Mouse (Mus musculus) gastrocnemius, adult 2 months (tissue): ENCODE results near the gene Gab1. TPM values are rescaled to one million over a fixed set of nuclear protein-coding genes. Genes with fewer than 3 reads are reported as not detected.

Experiments
- DNase-seq: peaks from one replicate; pipeline ENCODE4 v3.0.0; 2022
- H3K27ac ChIP-seq: fragments of 200-600 bp; 2 replicates; pipeline ENCODE4 v1.8.1; 2022; ENCODE audit warnings: mild to moderate bottlenecking
- H3K4me3 ChIP-seq: fragments of 200-600 bp; 2 replicates; pipeline ENCODE4 v1.8.1; 2022; ENCODE audit warnings: mild to moderate bottlenecking, moderate library complexity
- CTCF ChIP-seq: fragments of 200-600 bp; IDR thresholded peaks from 2 replicates; pipeline ENCODE4 v1.8.1; 2022; ENCODE audit warnings: antibody characterized with exemption, mild to moderate bottlenecking, moderate library complexity
- intact Hi-C: fragments of 180-260 bp; cut with DNase I; formaldehyde crosslinking; loops from one replicate; pipeline ENCODE4 v1.15.1; 2025
- long read RNA-seq, 2 experiments: library from polyadenylated mRNA; stranded (forward); transcript quantifications; one replicate each; pipeline ENCODE4 v2.0.0; 2021
- total RNA-seq, 2 experiments: library from RNA; stranded (reverse); gene quantifications; 2 replicates each; pipeline ENCODE4 v1.2.3; 2021

Gene Gab1
- total RNA-seq: 10 to 100 TPM; 11.7 to 14.3 TPM
- long read RNA-seq, experiment 1, full-length matches to known transcripts: 9 of 13 reads
- long read RNA-seq, experiment 1, partial matches to known transcripts: 1 of 13 reads
- long read RNA-seq, experiment 1, other reads (novel, unspliced or antisense): 3 of 13 reads
- long read RNA-seq, experiment 2, full-length matches to known transcripts: 6 of 14 reads
- long read RNA-seq, experiment 2, partial matches to known transcripts: 3 of 14 reads
- long read RNA-seq, experiment 2, other reads (novel, unspliced or antisense): 5 of 14 reads

DNA sequence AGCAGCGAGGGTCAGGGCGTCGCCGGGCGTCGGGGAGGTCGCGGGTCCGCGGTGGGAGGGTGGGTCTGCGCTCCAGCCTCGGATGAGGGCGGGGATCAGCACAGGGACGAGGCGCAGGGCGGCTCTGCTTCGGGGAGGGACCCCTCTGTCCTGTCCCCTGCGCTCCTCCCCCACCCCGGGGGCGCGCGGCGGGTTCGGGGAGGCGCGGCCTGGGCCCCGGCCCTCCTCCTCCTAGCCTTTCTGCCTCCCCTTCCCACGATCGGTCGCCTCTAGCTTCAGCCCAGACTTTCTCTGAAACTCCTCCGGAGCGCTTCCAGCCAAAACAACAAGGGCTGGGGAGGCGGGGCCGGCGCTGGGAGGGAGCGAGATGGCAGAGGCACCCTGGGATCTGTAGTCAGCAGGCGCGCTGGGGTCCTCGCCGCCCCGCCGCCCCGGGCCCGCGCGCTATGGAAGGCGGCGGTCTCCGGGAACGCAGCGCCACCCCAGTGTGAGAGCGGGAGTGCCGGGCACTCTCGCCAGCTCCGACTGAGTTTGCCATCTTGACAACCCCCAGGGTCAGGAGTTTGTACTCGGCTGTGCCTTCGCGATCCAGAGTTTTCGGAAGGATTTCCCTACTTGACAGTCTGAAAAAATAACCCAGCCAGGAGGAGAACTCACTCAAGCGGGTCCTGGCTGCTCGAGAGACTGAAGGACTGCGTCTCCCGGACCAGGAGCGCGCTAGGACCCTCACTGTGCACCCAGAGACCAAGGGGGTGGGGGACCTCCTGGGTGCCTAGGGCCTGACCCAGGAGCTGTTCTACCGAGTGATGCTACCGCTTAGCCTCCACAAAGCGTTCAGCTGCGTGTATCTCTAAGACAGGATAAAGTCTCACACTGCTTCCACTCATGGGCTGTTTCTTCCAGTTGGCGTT lies at the start of gene Gab1:
Gene Gab1, minus strand, starts transcription at position 324 of the 911 bp plus-strand sequence.
- TF ChIP-seq CTCF: peak; percentile 67
- intact Hi-C loops: loop anchor here (5.0 kb wide), 1 partner anchor 92 kb away; no protein-coding TSS in a partner anchor
- DNase-seq: peak; percentile 94
- H3K4me3 ChIP-seq: peak within 1 kb of the TSS; percentile 93
- peak within 1 kb of the TSS; percentile 97 for H3K27ac ChIP-seq

GRCm38 (mm10) chr8:80928770-80929169 lies 48.5 kb upstream of the Gab1 start:
- no peak overlapping the region for H3K27ac ChIP-seq
- intact Hi-C loops: no loop called here
- TF ChIP-seq CTCF: no peak

DNA sequence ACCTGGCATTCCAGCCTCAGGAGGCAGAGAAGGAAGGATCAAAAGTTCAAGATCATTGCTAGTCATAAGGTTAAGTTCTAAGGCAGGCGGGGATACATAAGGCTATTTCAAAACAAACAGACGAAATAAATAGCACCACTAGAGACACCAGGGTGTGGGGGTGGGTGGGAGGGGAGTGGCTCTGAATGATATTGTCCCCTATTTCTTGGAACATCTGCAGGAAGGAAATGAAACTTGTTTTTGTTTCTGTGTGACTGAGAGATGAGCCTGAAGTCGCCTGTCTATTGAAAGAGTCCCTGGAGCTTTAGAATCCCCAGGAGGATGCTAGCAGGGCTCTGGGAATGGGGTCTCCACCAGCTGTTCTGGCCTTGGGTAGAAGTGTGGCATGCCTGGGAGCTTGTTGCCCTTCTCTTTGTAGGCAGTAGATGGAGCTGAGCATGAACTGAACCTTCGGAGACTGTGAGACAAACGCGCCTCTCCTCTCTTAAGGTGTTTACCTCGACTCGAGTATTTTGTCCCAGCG lies 43.5 kb upstream of the Gab1 start:
- TF ChIP-seq CTCF: no peak
- intact Hi-C loops: no loop called here
- no peak overlapping the region; the same call in 1 of the 2 replicates for H3K27ac ChIP-seq
- no peak overlapping the region for H3K4me3 ChIP-seq
- DNase-seq: no peak

More at GRCm38 (mm10) chr8:80928770-80929169, 48.5 kb upstream of the Gab1 start:
- no peak for DNase-seq
- H3K4me3 ChIP-seq: no peak overlapping the region

GRCm38 (mm10) chr8:80922642-80923041 lies 42.3 kb upstream of the Gab1 start:
- intact Hi-C loops: no loop called here

GRCm38 (mm10) chr8:80919130-80919529 lies 38.8 kb upstream of the Gab1 start:
- Histone ChIP-seq H3K27ac (no peak overlapping the region), H3K4me3 (no peak overlapping the region)
- intact Hi-C loops: no loop called here
- TF ChIP-seq CTCF: no peak
- no peak for DNase-seq

More at GRCm38 (mm10) chr8:80922642-80923041, 42.3 kb upstream of the Gab1 start:
- no peak for TF ChIP-seq CTCF
- Histone ChIP-seq H3K4me3 (no peak overlapping the region), H3K27ac (peak overlapping the region; percentile 58; the same call in 1 of the 2 replicates)
- peak; percentile 86 for DNase-seq

DNA sequence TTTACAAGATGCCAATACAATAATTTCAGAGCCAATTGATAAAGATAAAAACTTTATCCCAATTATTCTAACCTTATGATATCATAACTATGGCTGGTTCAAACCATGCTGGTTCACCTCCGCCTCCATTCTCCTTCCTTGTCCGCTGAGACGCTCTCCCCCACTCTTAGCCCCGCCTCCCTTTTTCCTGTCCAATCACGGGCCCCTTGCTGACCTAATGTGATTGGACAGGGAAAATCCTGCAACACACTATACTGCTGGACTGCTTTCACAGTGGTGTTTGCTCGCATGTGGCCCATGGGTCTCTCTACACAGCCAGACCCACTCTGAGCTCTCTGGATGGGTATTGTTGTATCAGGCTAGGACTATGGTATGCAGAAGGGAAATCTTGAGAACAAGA lies 38.2 kb upstream of the Gab1 start:
- no peak for DNase-seq
- Histone ChIP-seq H3K27ac (no peak overlapping the region), H3K4me3 (no peak overlapping the region)
- no peak for TF ChIP-seq CTCF
- intact Hi-C loops: no loop called here

DNA sequence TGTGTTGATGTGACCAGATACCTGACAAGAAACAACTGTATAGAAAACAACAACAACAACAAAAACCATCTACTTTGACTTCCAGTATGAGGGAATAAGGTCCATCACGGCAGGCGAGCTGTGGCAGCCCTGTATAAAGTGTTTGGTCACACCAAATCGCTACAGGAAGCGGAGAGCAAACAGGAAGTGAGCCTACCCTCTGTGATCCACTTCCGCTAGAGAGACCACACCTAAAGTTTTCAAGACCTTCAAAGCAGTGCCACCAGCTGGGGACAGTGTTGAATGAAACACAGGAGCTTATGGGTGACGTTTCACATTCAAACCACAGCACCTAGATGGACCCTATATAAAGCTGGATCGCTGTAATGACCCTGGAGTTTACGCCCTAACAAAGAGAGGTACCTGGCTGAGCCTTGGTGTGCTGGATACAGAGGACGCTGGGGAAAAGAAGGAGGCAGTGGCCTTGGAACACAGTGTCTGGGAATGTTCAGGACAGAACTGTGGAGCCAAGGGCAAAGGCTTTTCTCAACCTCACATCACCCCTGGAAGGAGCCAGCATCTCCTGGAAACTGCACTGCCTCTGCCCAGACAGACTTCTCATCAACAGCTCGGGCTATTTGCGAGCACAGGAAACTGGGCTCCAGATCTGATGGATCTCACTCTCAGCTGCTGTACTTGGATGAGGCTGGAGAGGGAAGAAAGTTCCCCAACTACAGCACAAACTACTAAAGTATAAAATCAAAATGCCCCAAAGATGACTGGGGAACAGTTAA lies 36.3 kb upstream of the Gab1 start:
- intact Hi-C loops: no loop called here
- Histone ChIP-seq H3K4me3 (no peak overlapping the region), H3K27ac (peak overlapping the region; percentile 28; the same call in 1 of the 2 replicates)
- no peak for TF ChIP-seq CTCF
- DNase-seq: peak; percentile 57

DNA sequence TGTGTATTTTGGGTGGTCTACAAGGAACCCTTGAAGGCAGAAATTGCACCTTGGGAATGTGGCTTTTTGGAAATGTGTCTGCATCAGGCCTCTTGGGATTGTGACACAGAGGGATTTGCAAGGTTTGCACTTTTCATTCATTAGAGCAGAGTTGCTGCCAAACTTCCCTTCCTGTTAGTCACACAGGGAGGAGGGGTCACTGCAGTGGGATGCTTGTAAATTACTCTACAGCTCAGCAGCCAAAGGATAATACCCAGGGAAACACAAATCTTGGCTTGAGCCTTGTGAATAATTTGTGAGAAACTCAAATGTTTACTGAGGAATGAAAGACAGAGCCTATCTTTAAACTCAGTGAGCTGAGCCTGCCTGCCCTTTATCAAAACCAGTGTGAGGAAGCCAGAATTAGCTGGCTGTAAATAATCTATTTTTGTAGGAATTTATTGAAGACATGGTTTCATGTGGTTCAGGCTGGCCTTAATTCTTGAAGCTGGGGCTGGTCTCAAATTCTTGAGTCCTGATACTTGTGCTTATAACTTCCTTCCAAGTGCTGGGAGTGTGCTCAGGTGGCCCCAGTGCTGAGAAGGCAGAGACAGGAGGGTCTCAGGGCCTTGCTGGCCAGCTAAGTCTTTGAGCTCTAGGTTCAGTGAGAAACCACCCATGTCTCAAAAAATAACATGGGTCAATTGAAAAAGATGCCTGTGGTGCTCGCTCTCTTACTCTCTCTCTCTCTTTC lies 32.9 kb upstream of the Gab1 start:
- no peak overlapping the region for H3K4me3 ChIP-seq
- intact Hi-C loops: no loop called here
- DNase-seq: no peak
- no peak for TF ChIP-seq CTCF
- peak overlapping the region; percentile 38 for H3K27ac ChIP-seq

GRCm38 (mm10) chr8:80911400-80911799 lies 31.1 kb upstream of the Gab1 start:
- no peak overlapping the region for H3K27ac ChIP-seq
- intact Hi-C loops: no loop called here
- no peak overlapping the region for H3K4me3 ChIP-seq
- no peak for DNase-seq
- no peak for TF ChIP-seq CTCF

- intact Hi-C loops: no loop called here
- DNase-seq: no peak
- TF ChIP-seq CTCF: no peak
- H3K27ac ChIP-seq: peak overlapping the region; percentile 43
- no peak overlapping the region for H3K4me3 ChIP-seq
These were observed 28.1 kb upstream of the Gab1 start for GRCm38 (mm10) chr8:80908262-80908907.

DNA sequence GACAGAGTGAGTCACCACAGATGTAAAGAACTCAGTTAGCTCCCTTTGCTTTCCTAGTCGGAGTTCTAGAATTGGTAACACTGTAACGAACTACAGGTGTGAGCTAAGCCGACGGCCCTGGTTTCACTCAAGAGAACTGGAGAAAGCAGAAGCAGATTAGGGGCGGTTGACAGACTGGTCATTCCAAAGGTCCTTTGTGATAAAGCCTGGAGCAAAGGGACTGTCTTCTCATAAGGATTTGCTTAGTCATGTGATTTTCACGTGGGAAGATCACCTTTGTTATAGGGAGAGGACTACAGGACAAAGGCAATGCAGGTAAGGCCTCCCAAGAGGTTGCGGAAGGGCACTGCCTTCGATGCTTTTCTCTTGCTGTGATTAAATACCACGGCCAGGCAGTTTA lies 22.0 kb upstream of the Gab1 start:
- DNase-seq: no peak
- Histone ChIP-seq H3K4me3 (no peak overlapping the region), H3K27ac (no peak overlapping the region)
- intact Hi-C loops: no loop called here
- no peak for TF ChIP-seq CTCF
